Mouse (Mus musculus) embryonic fibroblast, embryonic 13.5 days (primary cell): ENCODE measurements at regions not wholly inside any gene's neighbourhood (a gene's known extent, or its start where the extent isn't known, plus 50 kb on each side); places are given as distances from the start of the nearest gene placed in this dataset.

Experiments
- CTCF ChIP-seq: IDR thresholded peaks from 2 replicates; pipeline ENCODE4 v1.5.1; 2011; ENCODE audit warnings: mild to moderate bottlenecking, control low read depth, low read length, moderate library complexity, borderline replicate concordance; ENCODE audit not compliant: insufficient read depth
- POLR2A ChIP-seq: IDR thresholded peaks from 2 replicates; pipeline ENCODE4 v1.6.1; 2011; ENCODE audit warnings: low read depth, mild to moderate bottlenecking, control low read depth, low read length, moderate library complexity

- TF ChIP-seq CTCF (no peak), POLR2A (no peak)
These were observed 197.0 kb upstream of the Cxadr start for GRCm38 (mm10) chr16:78104246-78104645.
